Mouse (Mus musculus) macrophage (primary cell): ENCODE results near the gene Prkcsh. TPM values are rescaled to one million over a fixed set of nuclear protein-coding genes. Genes with fewer than 3 reads are reported as not detected.

ENCODE experiments used
- H3K27ac ChIP-seq: fragments of 350-480 bp; formaldehyde crosslinking; 2 replicates; pipeline ENCODE4 v1.9.0; 2021
- H3K36me3 ChIP-seq: fragments of 350-480 bp; formaldehyde crosslinking; 2 replicates; pipeline ENCODE4 v1.9.0; 2021; ENCODE audit errors: inconsistent target
- H3K4me3 ChIP-seq: fragments of 350-480 bp; formaldehyde crosslinking; 2 replicates; pipeline ENCODE4 v1.9.0; 2021; ENCODE audit errors: inconsistent target
- H3K79me2 ChIP-seq: fragments of 350-480 bp; formaldehyde crosslinking; 2 replicates; pipeline ENCODE4 v1.9.0; 2021; ENCODE audit errors: inconsistent target
- WGBS: methylation state at CpG from one replicate; pipeline ENCODE4 v1.1.7; 2026; ENCODE audit warnings: inconsistent platforms; ENCODE audit not compliant: missing documents; 5-methylcytosine and 5-hydroxymethylcytosine counted together
- polyA plus RNA-seq: library from polyadenylated mRNA; stranded (reverse); fragments of 250-400 nt; gene quantifications from 3 replicates; pipeline ENCODE4 v1.2.4, GENCODE M21; 2018; ENCODE audit warnings: inconsistent platforms

Prkcsh gene
- polyA plus RNA-seq, 1 experiment from 2014 or later = 78.4 TPM

DNA sequence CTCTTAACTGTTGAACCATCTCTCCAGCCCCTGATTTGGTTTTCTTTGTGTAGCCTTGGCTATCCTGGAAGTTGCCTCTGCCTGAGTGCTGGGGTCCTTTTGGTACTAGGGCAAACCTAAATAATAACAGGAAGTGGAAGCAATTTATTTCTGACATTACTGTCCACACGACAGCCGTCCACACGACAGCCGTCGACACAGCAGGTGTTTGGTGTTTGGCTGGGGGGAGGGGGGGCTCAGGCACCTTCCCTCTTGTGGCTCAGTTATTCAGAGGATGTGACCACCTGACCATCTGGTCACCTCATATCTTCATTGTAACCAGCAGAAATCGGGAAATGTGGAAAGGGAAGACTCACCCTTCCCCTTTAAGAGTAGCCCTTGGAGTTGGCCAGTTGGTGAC is 33.7 kb upstream of the Prkcsh start:
- no peak overlapping the region for H3K4me3 ChIP-seq
- no peaks in the 10 kb centered on the region for H3K36me3 ChIP-seq
- H3K79me2 ChIP-seq = no peaks in the 10 kb centered on the region
- WGBS = 37% methylated on average over 6 of the region's 6 CpGs
- no peak overlapping the region for H3K27ac ChIP-seq

DNA sequence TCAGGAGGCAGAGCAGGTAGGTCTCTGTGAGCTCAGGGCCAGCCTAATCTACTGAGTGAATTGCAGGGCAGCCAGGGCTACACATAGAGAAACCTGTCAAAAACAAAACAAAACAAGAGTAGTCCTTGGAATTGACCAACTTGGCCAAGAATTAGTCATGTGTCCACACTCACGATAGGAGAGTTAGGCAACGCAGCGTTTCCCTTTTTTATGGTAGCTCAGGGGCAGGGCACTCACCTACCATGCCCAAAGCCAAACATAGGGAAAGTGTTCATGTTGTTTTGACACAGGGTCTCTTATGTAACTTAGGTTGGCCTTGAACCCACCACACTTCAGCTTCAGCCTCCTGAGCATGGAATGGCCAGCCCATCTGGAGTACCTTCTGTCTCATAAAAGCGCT is 33.3 kb upstream of the Prkcsh start:
- Histone ChIP-seq H3K36me3 (no peaks in the 10 kb centered on the region), H3K27ac (no peak overlapping the region), H3K4me3 (no peak overlapping the region), H3K79me2 (no peaks in the 10 kb centered on the region)
- 72% methylated on average over 4 of the region's 4 CpGs for WGBS

DNA sequence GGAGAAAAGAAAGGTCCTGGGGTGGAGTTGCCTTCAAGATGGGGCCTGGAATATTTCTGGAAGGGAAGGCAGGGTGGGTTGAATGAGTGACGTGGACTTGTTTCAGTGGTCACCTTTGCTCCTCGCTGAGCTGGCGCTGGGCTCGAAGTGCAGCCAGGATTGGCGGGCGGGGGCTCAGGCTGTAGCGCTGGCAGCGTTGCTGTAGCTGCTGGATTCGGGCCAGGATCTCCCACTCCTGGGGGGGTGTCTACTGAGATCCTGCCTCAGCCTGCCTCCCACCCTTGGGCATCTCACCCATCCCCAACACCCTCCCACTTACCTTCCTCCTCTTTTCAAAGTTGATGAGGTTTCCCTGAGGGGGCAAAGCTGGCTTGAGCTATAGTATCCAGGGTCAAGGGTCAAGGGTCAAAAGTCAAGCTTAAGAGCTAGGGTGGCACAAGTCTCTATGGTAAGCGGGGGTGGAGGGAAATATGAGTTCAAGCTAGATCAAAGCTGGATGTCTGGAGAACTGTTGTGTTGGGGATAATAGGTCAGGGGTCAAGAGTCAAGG is 25.9 kb upstream of the Prkcsh start:
- Histone ChIP-seq H3K36me3 (no peaks in the 10 kb centered on the region), H3K4me3 (no peak overlapping the region), H3K27ac (no peak overlapping the region), H3K79me2 (no peaks in the 10 kb centered on the region)
- WGBS = 85% methylated on average over 10 of the region's 10 CpGs

DNA sequence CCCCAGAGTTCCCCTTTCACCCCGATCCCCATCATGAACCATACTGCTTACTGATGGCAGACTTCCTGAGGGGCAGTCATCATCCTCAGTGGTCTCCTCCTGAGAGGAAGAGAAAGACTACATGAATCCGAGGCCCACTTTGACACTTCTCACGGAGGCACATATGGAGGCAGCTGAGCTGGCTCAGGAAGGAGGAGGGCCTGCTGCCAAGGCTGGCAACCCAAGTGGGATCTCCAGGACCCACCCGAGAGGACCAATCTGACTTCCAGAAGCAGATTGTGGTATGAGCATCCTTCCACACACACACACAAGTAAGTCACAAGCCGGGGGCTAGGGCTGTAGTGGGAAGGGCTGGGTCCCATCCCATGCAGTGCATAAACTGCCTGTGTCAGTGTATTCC is 25.3 kb upstream of the Prkcsh start:
- Histone ChIP-seq H3K79me2 (no peaks in the 10 kb centered on the region), H3K4me3 (no peak overlapping the region), H3K27ac (no peak overlapping the region), H3K36me3 (no peaks in the 10 kb centered on the region)
- WGBS = 83% methylated on average over 5 of the region's 5 CpGs

DNA sequence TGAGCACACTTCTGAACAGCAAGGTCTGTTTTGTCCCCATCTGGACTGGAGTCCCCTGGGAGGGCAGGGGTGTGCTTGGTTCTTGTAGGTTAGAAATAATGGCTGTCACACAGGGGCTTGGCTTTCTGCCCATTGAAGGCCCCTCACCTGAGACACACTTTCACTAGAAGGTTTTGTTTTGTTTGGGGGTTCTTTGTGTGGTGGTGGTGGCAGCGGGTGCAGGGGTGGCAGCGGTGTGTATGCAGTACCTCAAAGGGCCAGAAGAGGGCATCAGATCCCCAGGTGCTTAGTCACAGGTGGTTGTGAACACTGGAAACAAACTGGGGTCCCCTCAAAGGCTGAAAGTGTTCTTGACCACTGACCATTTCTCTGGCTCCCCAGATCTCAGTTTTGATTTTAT is 24.6 kb upstream of the Prkcsh start:
- no peak overlapping the region for H3K27ac ChIP-seq
- H3K36me3 ChIP-seq = no peaks in the 10 kb centered on the region
- WGBS = 52% methylated on average over 2 of the region's 2 CpGs
- H3K79me2 ChIP-seq = no peaks in the 10 kb centered on the region
- no peak overlapping the region for H3K4me3 ChIP-seq

DNA sequence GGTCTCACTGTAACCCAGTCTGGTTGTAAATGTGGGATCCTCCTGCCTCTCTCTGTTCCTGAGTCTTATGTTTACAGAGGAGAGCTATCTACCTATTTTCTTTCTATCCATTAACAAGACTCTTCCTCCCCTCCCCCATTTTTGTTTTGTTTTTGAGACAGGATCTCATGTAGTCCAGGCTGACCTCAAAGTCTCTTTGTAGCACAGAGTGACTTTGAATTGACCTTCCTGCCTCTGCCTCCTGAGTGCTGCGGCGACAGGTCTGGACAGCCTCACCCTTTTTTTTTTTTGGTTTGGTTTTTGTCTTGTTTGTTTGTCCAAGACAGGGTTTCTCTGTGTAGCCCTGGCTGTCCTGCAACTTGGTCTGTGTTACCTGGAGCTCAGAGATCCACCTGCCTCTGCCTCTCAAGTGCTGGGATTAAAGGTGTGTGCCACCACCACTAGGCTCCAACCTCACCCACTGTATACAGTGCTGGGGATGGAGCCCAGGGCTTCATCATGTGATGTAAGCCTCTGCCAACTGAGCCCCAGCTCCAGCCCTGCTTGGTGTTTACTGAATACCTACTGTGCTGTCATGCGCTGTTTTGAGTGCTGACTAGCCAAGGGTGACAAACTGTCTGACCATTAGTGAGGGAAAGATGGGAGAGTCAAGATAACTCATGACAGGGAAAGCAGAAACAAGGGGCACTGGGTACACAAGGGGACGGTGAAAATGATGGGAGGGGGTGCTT is 24.0 kb upstream of the Prkcsh start:
- Histone ChIP-seq H3K79me2 (no peaks in the 10 kb centered on the region), H3K36me3 (no peaks in the 10 kb centered on the region), H3K27ac (no peak overlapping the region), H3K4me3 (no peak overlapping the region)
- 85% methylated on average over 4 of the region's 4 CpGs for WGBS

DNA sequence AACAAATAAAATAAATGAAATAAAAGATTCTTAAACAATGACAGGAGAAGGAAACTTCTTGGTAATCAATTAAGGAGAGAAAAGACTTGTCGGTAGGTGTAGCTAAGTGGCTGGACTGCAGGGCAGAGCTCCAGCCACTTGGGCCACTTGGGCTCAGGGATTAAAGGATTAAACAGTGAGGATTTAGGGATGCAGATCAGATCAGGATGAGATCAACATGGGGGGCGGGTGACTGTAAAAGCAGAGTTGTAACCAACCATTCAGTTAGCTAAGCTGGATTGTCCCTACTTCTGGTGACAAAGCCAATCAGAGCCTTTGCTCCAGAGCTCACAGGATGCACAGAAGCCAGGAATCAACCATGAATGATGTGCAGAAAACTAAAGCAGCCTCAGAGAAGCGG is 18.7 kb upstream of the Prkcsh start:
- no peak overlapping the region for H3K27ac ChIP-seq
- WGBS = 69% methylated on average over 3 of the region's 3 CpGs
- H3K4me3 ChIP-seq = no peak overlapping the region
- no peaks in the 10 kb centered on the region for H3K36me3 ChIP-seq
- H3K79me2 ChIP-seq = no peaks in the 10 kb centered on the region

DNA sequence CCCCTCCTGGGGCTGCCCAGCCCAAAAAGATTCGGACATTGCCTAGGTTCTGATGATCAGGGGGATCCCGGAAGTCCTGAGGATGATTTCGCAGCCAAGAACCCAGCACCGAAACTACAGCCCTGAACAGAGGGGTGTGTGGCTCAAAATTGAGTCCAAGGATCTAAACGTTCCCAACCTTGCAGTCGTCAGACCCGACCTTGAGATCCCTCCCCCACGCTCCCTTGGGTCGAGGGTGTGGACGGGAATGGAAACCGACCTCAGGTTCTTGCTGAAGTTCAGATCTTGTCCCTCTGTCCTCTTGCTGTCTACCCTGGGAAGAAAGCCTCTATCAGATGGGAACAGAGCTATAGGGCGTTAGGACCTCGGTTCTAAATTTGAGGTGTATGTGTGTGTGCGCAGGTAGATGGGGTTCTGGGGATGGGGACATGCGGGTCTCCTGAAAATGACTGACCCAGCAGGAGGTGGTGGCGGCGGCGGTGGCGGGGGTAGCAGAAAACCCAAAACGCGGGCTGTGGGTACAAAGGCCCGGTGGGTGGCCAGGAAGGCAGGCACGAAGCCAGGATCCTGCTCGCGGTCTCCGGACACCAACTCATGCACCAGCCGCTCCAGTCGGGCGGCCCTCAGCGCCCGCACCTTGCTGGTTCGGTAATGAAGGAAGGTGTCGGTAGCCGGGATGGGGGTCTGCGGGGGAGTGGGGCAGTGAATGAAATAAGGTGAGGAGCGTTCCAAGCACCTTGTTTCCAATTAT is 14.8 kb upstream of the Prkcsh start:
- Histone ChIP-seq H3K27ac (no peak overlapping the region), H3K79me2 (no peaks in the 10 kb centered on the region), H3K4me3 (no peak overlapping the region), H3K36me3 (no peaks in the 10 kb centered on the region)
- 15% methylated on average over 36 of the region's 36 CpGs for WGBS

DNA sequence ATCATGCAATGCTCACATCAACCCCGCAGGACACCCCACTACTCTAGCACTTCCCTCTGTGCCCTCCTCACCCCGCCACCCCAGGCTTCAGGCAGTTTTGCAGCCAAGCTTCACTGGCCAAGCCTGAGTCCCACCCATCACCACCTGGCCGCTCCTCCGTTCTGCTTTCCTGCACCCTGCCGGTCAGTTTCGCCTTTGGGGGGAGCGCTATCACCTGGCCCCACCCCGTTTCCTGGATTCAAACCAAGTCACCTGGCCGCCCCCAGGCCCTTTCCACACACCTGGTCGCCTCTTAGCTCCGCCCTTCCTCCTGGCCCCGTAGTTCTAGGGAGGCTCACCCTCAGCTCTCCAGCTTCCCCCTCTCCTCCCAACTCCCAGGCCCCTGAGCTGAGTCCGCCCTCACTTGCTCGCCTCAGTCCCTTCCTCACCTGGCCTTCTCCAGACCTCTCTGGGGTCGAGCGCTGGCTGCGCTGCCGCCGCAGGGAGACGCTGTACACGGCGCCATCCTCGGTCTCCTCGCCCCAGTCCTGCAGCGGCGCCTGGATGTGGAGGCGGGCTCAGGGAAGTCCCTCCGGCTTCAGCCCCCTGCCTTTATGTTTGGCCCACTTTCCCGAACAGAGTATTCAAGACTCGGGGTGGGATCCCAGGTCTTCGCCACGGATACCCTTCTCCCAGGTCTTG is 14.0 kb upstream of the Prkcsh start:
- WGBS = 6% methylated on average over 32 of the region's 32 CpGs
- H3K4me3 ChIP-seq = peak overlapping the region; percentile 38

DNA sequence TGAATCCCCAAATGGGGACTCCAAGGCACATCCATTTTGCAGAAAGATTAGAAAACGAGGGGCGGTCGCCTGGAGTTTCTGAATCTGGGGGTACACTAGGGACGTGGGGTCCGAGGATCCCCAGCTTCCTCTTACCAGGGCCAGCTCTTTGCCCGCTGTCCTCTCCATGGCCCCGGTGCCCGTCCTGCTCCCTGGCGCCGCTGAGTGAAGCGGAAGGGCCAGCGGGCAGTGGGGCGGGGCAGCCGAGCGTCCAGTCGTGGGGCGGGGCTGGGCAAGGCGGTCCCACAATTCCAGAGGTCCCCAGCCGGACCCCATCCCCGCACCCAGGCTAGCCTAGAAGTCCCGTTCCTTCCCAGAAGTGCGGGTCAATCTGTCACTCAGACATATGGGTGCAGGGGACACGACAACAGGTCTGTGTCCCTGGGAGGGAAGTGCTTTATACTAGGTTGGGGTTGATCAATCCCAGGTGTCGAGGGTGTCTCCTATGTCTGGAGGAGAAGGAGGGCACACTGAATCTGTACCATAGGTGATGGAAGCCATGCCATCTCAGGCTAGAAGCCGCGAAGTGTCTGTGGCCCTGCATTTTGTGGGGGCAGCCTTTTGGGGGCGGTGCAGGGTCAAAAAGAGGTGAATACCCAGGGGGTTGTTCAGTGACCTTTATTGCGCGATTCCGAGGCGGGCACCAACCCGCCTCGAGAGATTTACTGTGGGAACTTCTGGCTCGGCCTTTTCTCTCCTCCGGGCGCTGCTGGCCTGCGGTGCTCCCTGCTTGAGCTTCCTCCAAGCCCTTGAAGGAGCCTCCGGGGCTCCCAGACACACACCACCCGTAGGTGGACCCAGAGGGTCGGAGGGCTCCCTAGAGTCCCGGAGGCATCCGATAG is 13.1 kb upstream of the Prkcsh start, which contains the start of gene Rgl3:
Gene Rgl3, minus strand, starts transcription at position 217 of the 881 bp plus-strand sequence.
- no peaks in the 10 kb centered on the region for H3K79me2 ChIP-seq
- H3K36me3 ChIP-seq = no peaks in the 10 kb centered on the region
- 4% methylated on average over 42 of the region's 42 CpGs for WGBS
- peak within 1 kb of the TSS; percentile 38 for H3K4me3 ChIP-seq
- no peak within 1 kb of the TSS for H3K27ac ChIP-seq

More for the DNA sequence above, 14.0 kb upstream of the Prkcsh start:
- Histone ChIP-seq H3K36me3 (no peaks in the 10 kb centered on the region), H3K79me2 (no peaks in the 10 kb centered on the region), H3K27ac (no peak overlapping the region)

DNA sequence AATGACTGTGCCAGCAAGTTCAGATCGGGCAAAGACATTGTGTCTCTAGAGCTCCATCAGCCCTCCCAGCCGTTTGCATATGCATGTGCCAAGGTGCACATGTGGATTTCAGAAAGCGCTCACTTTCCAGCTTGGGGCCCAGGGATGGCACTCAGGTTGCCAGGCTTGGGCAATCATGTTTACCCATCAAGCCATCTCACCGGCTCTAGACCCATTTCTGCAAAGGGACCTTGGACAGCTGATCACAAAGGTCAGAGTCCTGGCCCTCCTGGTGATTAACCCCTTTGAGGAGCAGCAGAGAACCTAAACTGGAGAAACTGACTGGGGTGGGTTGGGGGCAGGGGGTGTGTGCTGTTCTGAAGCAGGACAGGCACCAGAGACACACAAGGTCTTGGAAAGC is 10.4 kb upstream of the Prkcsh start:
- Histone ChIP-seq H3K36me3 (no peaks in the 10 kb centered on the region), H3K27ac (no peak overlapping the region), H3K4me3 (no peak overlapping the region), H3K79me2 (no peaks in the 10 kb centered on the region)
- 86% methylated on average over 4 of the region's 4 CpGs for WGBS

DNA sequence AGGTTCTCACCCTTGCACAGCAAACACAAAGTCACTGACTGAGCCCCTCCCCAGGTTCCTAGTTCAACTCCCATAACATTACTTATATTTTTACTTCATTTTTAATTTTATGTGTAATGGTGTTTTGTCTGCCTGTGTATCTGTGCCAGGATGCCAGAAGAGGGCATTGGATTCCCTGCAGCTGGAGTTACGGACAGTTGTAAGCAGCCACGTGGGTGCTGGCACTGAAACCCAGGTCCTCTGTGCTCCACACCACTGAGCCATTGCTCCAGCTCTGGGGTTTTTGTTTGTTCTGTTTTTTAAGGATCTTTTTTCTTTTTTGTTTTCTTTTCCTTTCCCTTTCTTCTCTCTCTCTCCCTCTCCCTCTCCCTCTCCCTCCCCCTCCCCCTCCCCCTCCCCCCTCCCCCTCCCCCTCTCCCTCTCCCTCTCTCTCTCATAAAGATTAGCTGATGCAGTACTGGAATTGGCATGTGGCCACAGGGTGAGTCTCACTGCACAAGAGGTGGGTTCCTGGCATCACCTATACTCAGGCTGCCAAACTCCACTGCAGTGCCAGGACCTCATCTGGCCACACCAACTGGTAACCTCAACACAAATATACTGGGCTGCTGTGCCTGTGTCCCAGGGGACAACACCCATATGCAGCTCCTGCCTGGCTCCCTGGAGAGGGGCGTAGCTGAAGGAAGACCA is 6.3 kb upstream of the Prkcsh start:
- no peak overlapping the region for H3K27ac ChIP-seq
- WGBS = 91% methylated on average over 1 of the region's 3 CpGs

DNA sequence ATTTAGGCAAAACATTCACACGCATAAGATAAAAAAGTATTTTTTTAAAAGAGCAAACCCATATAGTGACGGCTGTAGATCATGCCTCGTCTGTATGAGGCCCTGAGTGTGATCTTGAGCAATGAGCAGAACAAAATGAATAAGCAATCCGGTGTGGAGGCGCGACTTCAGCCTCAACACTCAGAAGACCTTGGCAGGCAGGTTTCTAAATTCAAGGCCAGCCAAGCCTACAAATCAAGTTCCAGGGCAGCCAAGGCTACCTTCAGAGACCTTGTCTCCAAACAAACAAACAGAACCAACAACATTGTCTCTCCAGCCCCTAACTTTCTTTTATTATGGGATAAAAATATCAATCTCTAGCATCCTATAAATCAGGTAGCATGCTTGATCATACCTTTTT is 2.3 kb upstream of the Prkcsh start:
- Histone ChIP-seq H3K4me3 (no peak overlapping the region), H3K79me2 (peaks cover 8% of the 10 kb centered on the region), H3K27ac (no peak overlapping the region), H3K36me3 (peaks cover 9% of the 10 kb centered on the region)
- 97% methylated on average over 6 of the region's 6 CpGs for WGBS

More for the DNA sequence above, 6.3 kb upstream of the Prkcsh start:
- H3K36me3 ChIP-seq = no peaks in the 10 kb centered on the region
- no peaks in the 10 kb centered on the region for H3K79me2 ChIP-seq
- H3K4me3 ChIP-seq = no peak overlapping the region
